Mouse (Mus musculus) right cerebral cortex, postnatal 25 days (tissue): Measurements from ENCODE around the gene Eno1.
"Not testable (repeated sequence)": the region's sequence is repeated elsewhere in the genome, so short reads cannot be mapped to it uniquely, and the experiment has no call there.

ENCODE experiments used
- DNase-seq: peaks from one replicate; pipeline ENCODE4 v3.0.0; 2022

Gene Eno1

DNA sequence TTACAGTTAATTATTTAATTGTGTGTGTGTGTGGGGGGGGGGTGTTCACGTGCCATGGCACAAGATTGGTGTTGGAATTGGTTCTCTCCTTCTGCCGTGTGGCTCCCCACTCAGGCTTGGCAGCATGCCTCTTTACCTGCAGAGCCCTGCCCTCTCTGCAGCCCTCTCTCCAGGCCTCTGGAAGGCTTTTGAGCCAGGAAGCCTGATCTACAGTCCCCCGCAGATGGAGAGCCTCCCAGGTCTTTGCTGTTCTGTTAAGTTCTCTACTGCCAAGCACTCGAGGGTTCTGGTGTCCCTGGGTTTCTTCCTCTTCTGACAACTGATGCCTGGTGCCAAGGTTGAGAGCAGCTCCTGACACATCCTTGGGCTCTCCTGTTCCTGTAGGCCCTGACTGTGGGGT, 17.9 kb downstream of the Eno1 start:
- no peak for DNase-seq

DNA sequence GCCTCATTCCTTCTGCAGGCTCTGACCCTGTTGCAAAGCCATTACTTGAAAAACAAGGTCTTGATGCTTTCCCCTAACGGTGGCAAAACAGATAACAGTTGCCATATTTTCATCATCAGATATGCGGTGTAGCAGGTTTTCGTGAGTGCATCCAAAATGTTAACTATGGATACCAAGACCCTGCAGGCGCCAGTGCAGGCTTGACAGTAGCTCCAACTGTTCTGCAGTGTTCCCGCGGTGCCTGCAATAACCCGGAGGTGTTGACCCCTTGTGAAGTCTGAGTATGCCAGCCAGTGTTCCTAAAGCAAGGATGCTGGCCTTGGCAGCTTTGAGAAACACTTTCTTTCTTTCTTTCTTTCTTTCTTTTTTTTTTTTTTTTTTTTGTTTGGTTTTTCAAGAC, 18.7 kb downstream of the Eno1 start:
- DNase-seq: no peak

- peak; percentile 58 for DNase-seq
Measured at GRCm38 (mm10) chr4:150257252-150258204, 21.0 kb downstream of the Eno1 start.

GRCm38 (mm10) chr4:150258388-150258787, 21.9 kb downstream of the Eno1 start:
- no peak for DNase-seq

DNA sequence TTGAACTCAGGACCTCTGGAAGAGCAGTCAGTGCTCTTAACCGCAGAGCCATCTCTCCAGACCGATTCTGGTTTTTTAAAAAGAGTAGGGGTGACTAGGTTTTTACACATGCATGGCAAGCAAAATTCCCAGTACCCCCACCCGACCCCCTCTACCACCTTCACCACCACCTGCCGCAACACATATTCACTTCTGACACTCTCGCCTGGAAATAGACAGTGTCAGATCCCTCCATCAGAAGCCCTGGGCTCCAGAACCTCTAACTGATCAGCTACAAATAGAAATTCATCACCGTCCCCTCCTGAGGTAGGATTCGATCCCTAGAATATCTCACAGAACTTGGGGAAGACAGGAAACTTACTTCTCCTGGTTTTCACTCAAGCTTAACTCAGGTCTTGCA, 23.1 kb downstream of the Eno1 start:
- DNase-seq: no peak

- no peak for DNase-seq
Measured at GRCm38 (mm10) chr4:150260111-150260510, 23.6 kb downstream of the Eno1 start.

- no peak for DNase-seq
Measured at GRCm38 (mm10) chr4:150260745-150261144, 24.2 kb downstream of the Eno1 start.

DNA sequence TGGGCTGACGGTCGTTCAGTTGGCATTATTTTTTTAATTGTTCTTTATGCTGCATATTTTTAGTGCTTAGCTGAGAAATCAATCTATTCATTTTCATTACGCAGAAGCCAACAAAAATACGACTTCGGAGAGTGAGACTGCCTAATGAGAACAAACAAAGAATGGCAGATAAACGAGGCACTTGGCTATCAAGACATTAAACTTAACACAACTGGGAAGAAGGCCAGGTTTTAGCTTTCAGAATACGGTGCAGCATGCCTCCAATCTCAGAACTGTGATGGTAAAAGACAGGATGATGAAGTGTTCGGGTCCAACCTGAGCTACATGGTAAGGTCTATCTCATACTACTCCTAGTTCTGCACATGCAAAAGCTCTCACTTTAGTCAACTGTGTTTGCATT, 25.8 kb downstream of the Eno1 start:
- DNase-seq: no peak

GRCm38 (mm10) chr4:150264903-150265302, 28.4 kb downstream of the Eno1 start:
- no peak for DNase-seq

DNA sequence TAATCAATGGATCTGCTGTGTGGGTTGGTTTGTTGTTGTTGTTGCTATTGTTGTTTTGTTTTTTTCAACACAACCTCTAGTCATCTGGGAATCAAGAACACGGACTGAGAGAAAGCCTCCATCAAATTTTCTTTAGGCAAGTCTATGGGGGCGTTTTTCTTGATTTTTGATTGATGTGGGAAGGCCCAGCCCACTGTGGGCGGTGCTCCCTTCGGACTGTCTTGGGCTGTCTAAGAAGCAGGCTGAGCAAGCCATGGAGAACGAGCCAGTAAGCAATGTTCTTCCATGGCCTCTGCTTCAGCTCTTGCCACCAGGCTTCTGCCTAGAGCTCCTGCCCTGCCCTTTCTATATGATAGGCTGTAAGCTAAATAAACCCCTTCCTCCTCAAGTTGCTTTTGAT, 28.9 kb downstream of the Eno1 start:
- no peak for DNase-seq

DNA sequence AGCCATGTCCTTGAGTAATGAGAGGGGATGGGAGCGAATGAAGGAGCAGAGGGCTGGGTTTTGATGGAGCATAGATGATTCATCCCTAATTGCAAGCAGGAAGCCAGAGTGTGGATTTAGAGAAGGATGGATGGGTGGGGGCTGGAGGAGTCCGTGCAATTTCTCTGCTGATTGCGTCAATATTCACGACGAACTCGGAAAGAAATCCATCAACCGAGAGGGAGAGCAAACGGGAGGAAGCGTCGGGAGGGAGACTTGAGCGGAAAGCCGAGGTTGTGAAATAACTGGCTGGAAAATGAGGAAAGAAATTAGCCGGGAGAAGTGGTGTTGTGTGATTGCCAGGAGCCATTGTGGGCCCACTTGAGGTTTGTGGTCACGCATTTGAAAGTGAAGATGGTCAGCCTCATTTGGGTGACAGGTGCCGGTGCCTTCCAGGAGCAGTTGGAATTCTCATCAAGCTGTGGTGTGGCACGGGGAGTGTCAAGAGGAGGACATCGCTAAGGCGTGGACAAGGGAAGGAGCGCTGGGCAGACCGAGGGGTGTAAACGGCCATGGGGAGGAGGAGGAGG, 30.2 kb downstream of the Eno1 start:
- no peak for DNase-seq

GRCm38 (mm10) chr4:150268674-150269653, 32.4 kb downstream of the Eno1 start:
- no peak for DNase-seq

DNA sequence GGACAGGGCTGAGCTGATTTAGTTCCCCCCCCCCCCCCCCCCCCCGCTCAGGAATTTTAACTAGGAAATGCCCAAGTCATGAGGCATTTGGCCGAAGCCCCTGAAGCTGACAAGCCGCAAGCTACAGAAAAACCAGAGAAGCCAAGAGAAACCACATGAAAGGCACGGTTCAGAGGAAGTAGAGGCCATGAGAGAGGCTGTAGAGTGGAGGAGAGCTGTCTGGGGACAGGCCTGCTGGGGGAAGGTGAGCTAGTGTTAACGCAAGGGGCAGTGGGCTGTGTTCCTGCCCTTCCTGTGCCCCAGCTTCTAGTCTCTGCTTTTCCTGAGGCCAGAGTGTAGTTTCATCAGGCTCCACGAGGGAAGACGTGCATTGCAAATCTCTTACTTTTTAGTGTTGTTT, 33.2 kb downstream of the Eno1 start:
- no peak for DNase-seq

- not testable (repeated sequence) for DNase-seq
Measured at GRCm38 (mm10) chr4:150270718-150271117, 34.2 kb downstream of the Eno1 start.

GRCm38 (mm10) chr4:150272725-150273124, 36.2 kb downstream of the Eno1 start:
- no peak for DNase-seq

DNA sequence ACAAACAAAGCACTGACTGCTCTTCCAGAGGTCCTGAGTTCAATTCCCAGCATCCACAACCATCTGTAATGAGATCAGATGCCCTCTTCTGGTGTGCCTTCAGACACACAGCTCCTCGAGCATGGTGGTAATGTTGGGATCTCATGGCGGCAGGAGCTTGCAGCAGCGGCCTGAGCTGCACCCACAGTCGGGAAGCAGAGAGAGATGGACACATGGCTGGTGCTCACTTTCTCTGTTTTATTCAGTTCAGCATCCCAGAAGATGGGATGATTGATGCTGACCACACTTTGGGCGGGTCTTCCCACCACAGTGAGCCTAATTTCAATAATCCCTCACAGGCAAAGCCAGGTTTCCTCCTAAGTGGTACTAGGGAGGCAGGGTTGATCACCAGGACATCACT, 39.0 kb downstream of the Eno1 start:
- DNase-seq: no peak

DNA sequence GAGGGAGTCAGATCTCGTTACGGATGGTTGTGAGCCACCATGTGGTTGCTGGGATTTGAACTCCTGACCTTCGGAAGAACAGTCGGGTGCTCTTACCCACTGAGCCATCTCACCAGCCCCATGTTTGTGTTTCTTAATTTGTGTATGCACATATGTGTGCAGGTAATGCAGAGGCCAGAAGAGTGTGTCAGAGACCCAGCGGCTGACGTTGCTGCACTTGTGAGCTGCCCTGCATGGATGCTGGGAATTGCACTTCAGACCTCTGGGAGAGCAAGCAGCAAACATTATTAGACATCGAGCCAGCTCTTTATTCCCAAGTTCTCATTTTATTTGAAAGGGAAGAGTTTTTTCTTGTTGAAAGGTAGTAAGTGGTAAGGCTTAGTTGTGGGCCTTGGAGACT, 42.8 kb downstream of the Eno1 start:
- not testable (repeated sequence) for DNase-seq

DNA sequence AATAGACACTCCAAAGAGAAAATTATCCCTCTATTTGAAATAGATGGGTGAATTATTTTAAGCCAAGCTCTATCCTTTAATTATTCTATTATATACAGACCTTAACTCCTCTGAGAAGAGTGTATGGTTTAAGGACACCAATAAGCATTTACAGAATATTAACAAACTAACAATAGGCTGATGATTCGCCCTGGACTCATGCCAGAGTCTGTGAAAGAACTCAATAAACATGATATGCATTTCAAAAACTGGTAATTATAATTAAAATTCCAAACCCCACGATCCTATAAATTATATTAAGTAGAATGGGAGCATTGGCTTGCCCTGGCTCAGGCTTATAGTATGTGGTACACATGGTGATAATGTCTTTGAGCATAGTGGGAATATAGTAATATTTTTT, 43.5 kb downstream of the Eno1 start:
- no peak for DNase-seq

- DNase-seq: no peak
Measured at GRCm38 (mm10) chr4:150280459-150280858, 43.9 kb downstream of the Eno1 start.

DNA sequence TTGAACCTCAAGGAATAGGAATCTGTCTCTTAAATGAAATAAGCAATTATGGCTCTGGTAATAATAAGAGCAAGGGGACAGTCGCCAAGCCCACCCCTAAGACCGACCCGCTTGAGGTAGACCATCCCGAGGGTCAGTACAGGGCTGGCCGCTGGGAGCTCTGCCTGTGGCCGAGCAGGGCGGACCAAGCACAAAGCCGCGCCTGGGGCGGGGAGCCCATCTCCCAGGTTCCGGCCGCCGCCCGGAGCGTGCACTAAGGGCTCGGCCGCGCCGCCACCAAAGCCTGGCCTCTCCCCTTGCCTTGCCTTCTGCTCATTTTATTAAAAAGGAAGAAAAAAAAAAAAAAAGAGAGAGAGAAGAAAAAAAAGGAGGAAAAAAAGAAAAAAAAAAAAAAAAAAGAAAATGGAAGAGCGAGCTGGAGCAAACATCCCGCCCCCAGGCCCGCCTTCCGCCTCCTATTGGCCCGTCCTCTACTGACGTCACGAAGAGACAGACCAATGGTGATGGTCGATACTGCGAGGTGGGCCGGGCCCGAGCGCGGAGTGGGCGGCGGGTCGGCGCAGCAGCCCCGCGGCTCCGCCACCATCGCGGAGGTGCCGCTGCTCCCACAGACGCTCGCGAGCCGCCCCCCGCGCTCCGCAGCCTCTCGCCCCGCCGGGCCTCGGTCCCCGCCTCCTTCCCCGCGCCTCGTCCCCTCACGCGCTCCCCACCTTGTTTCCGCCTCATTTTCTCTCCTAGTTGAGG, 44.7 kb downstream of the Eno1 start, which contains the start of gene Rere:
Gene Rere (plus strand): TSS at position 629 of the 744 bp plus-strand sequence.
- DNase-seq: peak; percentile 98

DNA sequence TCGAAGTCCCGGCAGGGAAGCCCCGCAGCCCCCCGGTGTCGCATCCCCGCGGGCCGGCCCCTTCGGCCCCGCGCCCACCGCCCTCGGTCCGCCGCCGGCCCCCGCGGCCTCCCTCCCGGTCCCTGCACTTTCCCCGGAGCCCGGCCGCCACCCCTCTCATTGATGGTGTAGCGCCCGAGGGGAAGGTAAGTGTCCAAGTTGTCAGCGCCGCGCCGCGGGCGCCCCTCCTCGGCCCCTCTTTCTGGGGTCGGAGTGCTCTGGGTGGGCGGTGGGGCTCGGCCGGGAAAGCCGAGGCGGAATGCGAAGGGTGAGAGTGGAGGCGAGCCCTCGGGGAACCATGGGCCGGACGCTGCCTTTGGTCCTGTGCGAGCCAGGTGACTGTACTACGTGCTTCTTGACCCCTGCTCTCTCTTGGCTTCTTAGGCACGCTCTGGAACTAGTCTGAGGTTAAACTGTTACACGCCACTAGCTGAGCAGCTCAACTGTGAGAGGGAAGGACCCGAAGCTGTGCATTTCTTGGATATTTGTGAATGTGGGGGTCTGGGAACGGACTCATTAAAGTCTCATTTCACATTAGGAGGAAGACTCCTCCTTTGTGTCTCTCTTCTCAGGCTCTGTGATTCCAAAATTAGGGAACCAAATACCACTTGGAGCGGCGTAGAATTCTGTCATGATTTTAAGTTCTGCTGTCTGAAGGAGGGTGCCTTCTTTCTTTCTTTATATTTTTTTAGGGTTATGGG, 45.5 kb downstream of the Eno1 start:
- DNase-seq: peak; percentile 57
